Mouse (Mus musculus) c-Kit-positive CD71-positive TER-119-positive erythroid progenitor cells, embryonic 14.5 days (primary cell): ENCODE data around the gene Pigs.

Experiments
- DNase-seq: peaks from one replicate; pipeline ENCODE4 v3.0.0-alpha.2; 2013; ENCODE audit warnings: low spot score

Gene Pigs

DNA sequence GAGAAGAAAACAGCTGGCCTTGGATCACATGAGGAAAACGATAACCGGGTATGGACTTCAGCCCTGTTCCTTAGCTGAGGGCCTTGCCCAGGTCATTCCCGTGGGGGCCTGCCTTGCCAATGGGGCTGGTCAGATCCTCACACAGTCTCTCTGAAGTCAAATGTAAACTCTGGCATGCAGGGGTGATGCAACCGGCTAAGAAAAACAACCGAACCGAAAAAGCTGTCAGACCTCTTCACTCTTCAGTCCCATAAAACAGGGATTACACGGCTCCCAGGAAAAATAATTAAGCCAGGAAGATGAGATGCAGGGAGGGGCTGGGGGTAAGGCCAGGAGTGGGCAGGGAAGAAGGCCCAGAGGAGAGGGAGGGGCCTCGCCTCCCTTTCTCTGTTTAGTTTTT is 35.9 kb downstream of the Pigs start:
- DNase-seq: no peak

DNA sequence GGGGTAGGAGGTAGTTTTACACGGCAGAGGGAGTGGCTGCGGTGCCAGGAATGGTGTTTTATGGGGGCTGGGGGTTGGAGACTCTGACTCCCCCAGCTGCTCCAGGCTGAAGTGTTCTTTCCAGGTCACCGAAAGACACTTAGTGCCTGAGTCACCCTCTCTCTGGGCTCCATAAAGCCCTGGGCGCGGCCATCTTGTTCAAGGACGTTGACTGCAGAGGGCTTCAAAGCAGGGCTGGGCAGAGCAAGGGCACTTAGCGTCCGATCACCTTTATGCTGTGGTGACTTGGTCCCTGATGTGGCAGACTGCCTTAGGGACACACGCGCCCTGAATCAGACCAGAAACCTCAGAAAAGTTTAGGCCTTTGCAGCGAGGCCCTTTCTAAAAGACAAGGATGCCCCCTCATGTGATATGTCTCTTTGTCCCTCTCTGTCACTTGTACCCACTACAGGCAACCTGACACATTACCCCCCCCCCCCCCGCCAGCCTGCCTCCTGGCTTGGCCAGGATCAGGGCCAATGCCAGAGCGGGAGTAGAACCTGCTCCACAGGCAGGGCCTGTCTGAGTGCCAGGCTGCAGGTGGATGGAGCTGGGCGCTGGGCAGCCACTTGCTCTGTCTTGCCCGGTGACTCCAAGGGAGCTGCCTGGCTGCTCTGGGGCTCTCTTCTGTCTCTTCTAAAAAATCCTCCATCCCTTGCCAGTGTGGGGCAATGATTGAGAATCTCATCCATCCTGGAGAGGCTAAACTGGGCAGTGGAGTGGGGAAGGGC is 39.4 kb downstream of the Pigs start:
- no peak for DNase-seq

DNA sequence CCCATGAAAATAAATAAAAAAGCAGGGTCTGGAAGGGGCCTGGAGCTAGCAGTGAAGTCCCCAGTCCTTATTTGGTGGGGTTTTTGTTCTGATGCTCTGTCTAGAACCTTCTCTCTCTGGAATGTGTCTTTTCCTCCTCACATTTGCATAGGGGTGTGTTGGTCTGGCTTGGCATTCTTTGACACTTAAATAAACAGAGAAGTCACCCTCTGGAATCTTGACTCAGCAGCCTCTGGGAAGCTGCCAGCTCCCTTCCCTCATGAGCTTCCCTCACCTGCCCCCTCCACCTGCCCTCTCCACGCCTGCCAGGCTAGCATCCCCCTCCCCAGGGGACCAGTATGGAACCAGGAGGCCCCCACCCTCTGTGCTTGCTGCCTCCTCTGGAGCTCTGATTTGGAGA is 42.2 kb downstream of the Pigs start:
- DNase-seq: no peak

DNA sequence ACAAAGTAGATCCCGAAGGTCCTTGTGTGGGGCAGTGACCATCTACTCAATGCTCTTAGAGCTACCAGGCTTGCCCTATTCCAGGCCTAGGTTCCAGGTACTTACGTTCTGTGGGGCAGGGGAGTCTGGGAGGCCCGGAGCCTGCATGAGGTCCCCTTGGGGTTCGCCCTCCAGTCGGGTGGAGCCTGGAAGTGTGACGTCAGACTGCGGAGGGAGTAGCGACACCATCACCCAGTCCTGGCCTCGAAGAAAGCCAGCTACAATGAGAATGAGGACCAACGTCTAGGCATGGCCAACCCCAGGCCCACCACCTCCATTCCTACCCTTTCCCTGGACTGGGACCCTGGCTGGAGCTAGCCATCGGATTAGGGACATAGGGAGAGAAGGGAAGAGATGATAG is 43.5 kb downstream of the Pigs start:
- no peak for DNase-seq

DNA sequence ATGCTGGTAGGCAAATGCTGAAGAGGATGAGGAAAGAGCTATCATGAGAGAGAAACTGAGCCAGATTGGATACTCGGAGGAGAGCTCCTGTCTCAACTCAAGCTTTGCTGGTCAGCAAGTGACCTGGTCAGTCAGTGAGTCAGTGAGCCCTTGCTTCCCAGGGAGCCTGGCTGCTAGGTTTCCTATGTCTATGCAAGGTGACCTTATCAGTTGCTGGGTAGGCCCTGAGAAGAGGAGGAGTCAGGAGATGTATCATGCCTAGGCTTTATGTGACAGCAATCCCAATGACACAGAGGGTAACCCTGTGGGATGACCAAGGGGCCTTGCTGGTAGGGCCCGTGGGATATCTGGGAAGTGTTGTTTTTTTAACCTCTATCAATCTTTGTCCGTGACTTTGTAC is 44.0 kb downstream of the Pigs start:
- no peak for DNase-seq

DNA sequence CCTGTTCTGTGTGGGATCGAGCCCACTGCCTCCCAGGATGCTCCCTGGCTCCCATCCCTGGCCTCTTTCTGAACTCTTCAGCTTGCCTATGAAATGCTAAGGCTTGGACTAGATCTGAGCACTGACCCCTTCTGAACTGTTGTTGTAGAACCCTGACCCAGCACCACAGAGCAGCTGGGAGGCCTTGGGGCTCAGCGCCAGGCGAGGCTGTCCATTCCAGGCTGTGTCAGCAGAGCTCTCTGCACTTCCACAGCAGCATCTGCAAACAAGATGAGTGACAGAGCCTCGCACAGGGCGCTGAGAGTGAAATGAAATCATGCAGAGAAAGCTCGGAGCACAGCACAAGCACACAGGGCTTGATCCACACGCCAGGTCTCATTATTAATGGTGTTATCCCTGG is 44.4 kb downstream of the Pigs start:
- no peak for DNase-seq

DNA sequence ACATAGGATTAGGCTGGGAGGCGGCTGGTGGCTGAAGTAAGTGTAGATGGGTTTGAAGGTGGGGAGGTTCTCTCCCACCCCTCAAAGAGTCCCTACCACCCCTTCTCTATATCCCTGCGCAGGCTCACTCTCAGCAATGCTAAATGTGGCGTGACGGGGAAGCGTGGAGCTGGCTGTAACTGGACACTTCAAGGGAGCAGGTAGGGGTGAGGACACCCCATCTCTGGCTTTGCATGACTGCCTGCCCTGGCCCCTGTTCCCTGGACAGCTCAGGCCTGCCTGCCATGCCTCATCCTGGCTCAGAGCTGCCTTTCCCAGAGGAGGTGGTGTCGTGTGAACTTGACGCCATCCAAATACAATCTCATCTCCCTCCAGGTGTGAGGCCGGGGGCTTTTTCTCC is 45.9 kb downstream of the Pigs start:
- no peak for DNase-seq

DNA sequence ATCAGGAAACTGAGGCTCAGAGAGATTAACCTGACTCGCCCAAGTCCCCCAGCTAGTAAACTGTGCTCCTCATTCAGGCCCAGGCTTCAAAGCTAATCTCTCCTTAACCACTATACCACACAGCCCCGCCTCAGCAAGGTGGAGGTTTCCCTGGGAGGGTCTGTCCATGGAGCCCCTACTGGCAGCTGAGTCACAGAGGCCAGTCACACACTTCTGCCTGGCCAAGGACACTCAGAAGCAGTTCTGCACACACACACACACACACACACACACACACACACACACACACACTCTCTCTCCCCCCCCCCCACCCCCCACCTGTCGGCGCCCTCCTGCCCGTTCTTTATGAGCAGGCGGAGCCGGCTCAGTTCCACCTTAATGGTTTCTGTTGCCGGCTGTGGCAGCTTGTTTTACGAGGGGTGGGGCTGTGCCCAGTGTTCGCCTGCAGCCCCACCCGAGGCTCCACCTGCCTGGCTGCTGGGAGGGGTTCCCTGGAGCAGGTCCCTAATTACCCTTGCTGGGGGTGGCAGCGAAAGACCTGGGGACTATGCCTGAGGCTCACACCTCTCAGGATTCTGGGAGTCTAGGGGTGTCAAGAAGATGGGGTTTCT is 49.4 kb downstream of the Pigs start:
- DNase-seq: no peak

DNA sequence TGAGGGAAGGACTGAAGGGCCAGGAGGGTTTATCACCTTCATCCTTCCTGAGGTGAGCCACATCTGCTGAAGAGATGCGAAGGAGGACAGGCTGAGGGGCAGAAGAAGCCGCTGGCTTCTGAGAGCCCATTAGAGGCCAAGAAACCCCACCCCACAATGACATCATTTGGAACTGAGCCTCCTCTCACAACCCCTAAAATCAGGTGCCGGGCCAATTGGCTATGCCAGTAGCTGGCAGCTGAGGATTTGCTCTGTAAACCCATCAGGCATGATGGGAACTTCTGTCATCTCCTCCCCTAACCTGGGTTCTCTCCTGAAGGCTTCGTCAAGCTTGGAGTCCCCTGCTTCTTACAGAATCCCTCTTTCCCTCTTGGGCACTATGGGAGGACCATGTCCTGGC is 52.1 kb downstream of the Pigs start:
- no peak for DNase-seq

DNA sequence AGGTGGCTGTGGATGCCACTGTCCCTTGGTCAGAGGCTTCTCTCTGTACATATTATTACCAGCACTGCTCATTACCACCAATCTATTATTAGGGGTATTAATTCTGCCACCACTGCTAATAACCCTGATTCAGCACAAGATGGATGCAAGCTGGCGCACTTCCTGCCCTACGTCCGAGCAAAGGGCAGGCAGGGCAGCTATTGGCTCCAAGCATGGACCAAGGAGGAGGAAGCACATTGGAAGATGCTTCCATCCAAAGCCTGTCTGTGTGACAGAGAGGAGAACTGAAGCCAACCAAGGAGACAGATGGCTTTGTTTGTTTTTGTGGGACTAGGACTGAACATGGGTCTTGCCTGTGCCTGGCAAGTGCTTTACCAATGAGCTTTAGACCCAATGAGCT is 52.8 kb downstream of the Pigs start:
- DNase-seq: no peak

DNA sequence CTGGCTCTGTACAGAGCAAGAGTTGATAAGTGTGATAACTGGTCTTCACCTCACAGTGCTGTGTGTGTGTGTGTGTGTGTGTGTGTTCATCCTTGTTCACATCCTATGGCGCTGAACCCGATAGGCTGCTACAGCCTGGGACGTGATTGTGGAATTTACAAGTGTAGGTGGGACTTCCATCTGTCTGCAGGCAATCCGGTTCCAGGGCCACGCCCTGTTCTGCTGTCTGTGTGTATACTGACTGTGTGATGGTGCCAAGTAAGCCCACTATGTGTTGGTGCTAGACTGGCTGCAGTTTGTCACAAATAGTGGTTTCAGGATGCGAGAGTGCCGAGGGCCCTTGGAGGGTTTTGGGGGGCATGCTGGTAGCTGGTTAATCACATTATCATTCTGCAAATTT is 54.1 kb downstream of the Pigs start:
- DNase-seq: no peak

DNA sequence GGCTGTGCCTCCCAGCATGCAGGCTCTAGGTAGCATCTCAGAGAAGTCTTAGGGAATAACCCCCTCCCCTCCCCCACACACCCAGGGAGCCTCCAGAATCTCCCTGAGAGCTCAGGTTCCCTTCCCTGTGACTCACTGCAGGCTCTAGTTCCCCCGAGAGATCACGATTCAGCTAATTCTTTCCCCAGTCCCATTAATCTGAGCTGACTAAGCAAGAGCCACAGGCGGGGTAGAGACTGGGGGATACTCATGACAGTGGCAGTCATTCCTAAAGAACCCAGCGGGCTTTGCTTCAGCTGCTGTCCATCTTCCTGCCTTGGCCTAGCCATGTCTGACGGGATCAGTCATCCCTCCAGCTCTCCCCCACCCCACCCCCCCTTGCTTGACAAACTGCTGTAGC is 54.5 kb downstream of the Pigs start:
- no peak for DNase-seq

DNA sequence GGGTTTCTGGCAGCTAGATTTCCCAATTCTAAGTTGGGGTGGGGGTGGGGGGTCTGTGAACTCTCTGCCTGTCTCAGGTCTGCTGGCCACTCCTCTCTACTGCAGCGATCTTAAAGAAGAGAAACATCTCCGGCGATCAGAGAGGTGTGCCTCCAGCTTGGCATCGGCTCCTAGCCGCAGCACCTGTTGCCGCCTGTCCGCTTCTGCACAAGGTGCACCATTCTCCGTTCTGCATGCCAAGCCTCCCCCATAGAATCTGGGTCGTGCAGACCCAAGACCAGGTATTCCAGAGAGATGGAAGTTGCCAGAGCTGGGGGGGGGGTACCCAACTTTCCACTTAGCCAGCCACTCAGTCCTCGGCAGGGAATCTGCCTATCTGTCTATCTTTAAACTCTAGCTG is 57.6 kb downstream of the Pigs start:
- DNase-seq: no peak

DNA sequence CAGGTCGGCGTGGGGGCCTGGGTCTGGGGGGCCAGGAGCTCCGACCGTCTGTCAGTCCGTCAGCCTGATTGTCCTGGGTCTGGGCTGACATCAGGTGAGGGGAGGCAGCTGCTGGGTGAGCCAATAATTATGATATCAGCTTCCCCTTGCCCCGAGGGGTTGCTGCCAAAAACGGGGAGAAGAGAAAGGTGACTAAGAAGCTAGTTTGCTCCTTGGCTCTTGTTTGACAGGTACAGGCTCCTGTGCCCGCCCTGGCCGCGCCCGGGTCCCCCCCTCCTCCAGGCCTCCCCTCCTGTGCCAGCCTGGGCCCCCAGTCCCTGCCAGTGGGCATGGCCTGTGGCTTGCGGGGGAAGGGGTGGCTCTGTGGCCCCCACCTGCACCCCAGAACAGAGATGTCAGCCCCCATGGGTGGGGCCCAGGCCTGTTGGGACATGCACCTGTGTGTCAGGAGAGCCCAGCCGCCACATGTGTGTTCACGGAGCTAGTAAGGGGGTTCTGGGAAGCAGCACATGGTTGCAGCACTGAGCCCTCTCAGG is 58.4 kb downstream of the Pigs start, which contains the start of gene Foxn1:
Foxn1 (minus strand) TSS at position 51 of the 536 bp plus-strand sequence.
- DNase-seq: no peak
